Mouse (Mus musculus) kidney, adult 2 months (tissue): ENCODE results near the gene C1qtnf7.

Experiments used
- CTCF ChIP-seq: fragments of 200-500 bp; conservative IDR thresholded peaks from 2 replicates; pipeline ENCODE4 v1.5.1; 2011; ENCODE audit warnings: low read depth, mild to moderate bottlenecking, control low read depth, low read length, moderate library complexity, mixed read lengths; ENCODE audit not compliant: insufficient read depth, insufficient read length
- POLR2A ChIP-seq: fragments of 200-500 bp; IDR thresholded peaks from one replicate; pipeline ENCODE4 v1.6.1; 2011; ENCODE audit warnings: low read depth, low read length, control low read depth

DNA sequence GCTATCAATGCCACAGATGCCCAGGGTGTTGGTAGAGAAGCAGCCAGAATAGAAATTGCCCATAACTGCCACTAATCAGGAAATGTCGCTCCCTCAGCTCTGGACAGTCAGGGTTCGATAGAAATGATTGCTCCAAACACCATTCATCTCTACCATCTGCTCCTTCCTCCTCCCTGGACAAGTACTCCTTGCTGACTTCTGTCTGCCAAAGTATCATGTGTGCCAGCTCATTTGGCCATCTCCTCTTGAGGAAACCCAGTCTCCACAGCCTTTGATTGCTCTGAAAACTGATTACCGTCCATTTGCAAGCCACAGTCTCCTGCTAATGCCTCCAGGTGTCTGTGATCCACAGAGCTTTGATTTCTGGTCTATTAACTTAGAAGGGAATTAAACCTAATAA, 14.8 kb downstream of the C1qtnf7 start:
- no peak for TF ChIP-seq CTCF
- no peak for TF ChIP-seq POLR2A
